Mouse (Mus musculus): ENCODE measurements at regions not wholly inside any gene's neighbourhood (a gene's known extent, or its start where the extent isn't known, plus 50 kb on each side); places are given as distances from the start of the nearest gene placed in this dataset.
A peak's percentile ranks its signal among the peaks of the same experiment; 100 is the strongest.

DNA sequence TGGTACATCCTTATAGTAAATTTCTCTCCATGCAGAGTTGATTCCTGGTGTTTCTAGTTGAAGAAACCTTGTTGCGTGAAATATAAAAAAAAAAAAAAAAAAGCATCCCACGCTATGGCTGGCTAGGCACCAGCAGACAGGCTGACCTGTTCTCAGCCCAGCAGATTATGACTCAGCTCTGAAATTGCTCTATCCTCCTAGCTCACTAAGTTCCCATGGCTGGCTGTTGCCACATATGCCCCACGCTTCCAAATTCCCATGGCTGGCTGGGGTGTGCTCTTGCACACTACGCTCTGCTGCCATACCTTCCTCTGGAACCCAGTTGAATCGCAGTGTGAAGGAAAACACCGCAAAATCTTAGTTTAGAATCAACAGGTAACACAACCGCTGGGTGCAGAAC lies 270.1 kb downstream of the Mid1ip1 start:
- DNase-seq (ENCODE audit: low read depth, low spot score): no peak

DNA sequence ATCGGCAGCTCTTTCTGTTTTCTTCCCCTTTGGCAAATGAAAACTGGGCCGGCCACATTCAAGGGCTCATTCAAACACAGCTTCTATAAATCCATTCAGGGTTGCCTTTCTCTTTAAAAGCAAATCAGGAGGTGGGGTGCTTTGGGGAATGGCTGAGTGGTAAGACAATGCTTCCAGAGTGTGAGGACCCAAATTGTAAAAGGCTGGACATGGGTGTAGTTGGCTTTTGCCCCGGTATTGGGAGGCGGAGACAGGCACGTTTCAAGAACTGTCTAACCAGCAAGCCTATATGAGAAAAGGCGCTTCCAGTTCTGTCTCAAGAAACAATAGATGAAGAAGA lies 277.0 kb downstream of the Mid1ip1 start:
- DNase-seq (ENCODE audit: low read depth, low spot score): peak; percentile 14

DNA sequence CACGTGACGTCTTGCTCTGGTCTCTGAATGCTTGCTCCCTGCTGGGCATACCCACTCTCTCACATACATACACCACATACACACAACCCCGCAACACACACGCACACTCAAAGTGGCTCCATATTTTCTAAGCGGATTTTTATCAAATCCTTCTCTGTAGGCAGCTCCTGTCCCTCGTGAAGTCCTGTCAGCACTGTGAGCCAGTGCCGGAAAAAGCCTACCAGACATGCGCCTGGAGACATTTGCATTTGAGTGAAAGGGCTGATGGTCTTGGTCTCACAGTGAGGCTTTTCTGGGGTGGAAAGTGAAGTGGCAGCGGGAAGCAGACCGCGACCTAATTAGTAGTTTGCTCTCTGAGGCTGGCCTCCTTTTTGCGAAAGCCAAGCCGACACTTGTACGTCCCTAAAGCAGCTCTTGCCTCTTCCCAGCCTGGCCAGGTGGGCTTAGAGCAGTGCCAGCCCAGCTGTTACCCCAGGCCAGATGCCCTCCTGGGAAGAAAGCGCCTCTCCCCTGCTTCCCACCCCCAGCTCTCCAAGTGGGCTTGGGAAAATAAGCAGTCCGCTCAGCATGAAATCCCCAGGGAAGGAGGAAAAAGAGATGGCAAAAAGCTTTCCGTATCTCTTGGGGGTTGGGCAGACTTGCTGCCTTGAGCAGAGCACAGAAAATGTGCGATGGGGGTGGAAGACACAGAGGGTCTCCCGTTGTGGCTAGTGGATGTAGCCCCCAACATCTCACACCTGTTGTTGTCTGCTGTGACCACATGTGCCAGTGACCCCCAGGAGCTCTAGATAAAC lies 277.6 kb downstream of the Mid1ip1 start:
- DNase-seq (ENCODE audit: low read depth, low spot score): peak; percentile 49

DNA sequence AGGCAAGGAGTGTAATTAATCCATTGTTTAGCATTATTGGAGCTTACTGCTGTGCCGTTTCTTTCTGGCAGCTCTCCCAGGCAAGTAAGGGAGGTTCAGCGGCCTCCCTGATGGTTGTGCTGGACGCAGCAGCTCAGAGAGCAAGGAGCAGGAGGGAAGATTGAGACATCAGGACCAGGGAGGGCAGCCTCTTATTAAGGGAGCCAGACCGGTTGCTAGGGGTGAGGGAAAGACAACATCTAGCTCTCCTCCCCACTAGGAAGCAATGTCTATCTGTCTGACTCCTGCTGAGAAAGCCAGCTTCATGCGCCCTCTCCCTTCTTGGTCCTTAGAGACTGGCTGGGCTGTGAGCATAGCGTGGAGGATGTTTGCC lies 278.2 kb downstream of the Mid1ip1 start:
- peak; percentile 10 for DNase-seq (ENCODE audit: low read depth, low spot score)

DNA sequence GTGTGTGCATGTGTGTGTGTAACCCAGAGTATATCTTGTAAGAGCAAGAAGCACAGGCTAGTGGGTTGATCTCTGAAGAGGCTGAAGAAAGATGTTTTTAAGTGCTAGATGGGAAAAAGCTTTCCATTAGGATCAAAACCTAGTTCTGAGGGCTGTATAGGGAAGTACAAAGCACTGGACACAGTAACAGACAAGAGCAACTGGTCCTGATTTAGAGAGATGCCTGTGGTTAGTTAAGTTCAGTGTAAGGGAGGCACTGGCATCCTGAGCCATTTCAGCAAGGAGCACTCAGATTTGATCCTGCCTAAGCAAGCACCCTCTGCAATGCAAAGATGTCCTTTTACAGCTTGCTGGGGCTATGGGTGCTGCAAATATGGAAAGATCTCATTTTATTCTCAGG lies 280.1 kb downstream of the Mid1ip1 start:
- DNase-seq (ENCODE audit: low read depth, low spot score): no peak

DNA sequence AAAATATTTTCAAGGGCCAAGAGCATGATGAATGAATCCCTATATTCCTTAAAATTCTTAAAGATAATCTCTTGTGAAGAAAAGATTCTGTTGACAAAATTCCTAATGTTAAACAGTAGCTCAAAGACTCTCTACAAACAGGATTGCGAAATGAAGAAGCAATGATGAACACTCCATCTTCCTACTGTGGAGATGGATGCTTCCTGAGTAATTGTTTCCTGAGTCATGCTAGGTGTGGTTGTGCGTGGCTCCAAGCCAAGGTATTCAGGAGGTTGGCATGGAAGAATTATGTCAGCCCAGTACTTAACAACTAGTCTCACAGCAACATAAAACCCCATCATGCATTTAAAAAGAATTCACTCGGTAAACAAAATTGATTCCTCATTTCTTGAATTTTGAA lies 286.4 kb downstream of the Mid1ip1 start:
- no peak for DNase-seq (ENCODE audit: low read depth, low spot score)

DNA sequence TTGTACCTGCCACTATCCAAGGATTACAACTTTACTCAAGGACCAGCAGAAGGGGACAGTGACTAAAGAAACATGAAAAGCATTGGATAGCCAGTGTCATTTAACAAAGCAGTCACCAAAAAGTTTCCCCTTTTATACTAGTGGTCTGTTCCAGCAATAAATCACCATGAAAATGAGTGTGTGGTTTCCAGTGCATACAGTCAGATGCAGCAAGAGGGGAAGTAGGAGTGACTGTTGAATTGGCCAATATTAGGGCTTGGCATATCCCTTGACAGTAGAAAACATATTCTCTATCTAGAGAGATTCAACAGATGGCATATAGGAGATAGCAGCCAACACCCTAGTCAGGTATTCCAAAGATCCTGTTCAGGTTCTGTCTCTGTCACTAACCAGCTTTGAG lies 259.8 kb upstream of the H2al1a start:
- no peak for DNase-seq (ENCODE audit: low read depth, low spot score)

DNA sequence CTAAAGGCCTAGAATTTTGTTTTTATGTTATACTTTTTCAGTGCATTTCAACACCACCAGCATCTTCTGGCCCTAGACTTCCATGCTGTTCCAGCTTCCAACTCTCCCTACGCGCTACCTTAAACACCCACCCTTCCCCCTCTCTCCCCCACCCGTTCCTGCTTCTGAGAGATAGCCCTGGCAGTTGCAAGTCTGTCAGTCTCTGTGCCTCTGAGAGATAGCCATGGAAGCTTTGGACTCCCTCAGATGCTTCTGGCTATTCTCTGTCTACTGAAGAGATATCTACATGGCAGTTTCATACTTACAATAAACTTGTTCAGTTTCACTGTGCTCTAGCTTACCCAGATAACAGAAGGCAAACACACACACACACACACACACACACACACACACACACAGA lies 252.3 kb upstream of the H2al1a start:
- no peak for DNase-seq (ENCODE audit: low read depth, low spot score)

DNA sequence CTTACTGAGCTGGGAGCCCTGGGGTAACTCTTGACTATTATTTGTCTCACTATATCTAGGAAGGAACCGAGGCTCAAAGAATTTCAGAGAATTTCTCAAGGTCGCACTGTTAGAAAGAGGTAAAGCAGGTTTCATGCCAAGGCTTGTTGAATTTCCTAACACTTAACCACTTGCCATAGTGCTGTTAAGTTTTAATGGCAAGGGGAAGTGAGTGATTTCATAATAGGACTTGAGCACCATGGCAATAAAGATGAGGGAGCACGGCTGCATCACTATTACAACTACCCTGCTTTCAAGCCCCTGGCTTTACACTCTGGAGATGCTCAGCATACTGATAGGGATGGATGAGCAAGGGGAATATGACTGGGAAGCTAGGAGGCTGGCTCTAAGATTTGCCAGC lies 216.9 kb upstream of the H2al1a start:
- no peak for DNase-seq (ENCODE audit: low read depth, low spot score)

DNA sequence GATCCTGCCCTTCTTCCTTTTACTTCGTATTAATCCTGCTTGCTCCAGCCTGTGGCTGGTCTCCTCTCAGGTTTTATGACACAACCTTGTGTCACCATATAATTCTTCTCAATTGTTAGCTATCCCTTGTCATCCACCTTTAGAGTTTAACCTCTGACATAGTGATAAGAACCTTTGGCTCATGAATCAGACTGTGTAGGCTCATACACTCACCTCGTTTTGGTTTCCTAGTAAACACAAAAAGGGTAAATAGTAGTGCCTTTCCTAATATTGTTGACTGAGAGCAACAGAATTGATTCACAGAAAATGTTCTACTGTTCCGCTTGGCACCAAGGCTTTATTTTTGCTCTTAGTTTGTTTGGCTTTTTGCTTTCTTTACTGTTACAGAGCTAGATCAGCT lies 216.2 kb upstream of the H2al1a start:
- no peak for DNase-seq (ENCODE audit: low read depth, low spot score)

DNA sequence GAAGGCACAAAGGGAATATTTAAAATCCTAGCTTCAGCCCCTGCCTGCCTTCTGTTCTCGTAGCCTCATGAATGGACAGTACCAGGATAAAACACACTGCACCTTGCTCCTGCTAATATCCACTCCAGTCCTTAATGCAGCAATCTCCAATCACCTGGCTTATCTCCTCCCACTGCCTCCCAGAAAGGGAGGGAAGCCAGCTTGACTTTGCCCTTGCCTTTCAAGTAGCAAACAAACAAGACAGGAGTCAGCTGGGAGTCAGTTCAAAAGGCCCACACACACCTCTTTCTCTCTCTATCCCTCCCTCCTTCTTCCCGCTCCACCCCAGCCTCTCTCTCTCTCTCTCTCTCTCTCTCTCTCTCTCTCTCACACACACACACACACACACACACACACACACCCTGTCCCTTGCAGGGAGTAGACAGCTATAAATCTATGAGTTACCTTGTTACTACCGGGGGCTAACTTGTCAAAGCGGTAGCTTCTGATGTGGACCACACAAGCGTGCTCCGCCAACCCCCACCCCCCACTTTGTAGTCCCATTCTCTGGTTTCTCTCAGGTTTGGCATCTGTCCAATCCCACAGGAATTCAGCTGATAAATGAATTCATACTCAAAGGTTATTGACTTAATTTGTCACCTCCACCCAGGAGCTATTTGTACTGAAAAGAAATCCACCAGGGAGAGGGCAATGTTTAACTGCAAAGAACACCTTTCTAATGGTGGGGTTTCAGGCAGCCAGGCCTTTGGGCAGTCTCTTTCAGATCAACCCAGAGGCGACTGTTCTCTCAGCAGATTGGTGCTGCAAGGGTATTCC lies 212.6 kb upstream of the H2al1a start:
- DNase-seq (ENCODE audit: low read depth, low spot score): no peak

DNA sequence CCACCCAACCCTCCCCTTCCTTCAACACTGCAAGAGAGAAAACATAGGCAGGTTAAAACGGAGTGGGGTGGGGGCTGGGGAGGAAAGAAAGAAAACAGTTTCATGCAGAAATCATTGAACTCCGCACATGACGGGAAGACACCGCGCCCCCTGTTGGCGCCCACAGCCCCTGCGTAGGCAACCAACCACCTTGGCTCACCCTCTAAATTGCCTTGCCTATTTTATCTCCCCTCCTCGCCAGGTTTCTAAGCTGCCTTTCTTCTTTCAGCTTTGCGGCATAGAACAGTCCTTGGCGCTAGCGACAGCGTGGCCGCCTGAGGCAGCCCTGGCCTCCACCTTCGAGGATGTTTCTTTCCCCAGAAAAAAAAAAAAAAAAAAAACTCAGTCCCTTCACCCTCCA lies 211.1 kb upstream of the H2al1a start:
- DNase-seq (ENCODE audit: low read depth, low spot score): peak; percentile 12

DNA sequence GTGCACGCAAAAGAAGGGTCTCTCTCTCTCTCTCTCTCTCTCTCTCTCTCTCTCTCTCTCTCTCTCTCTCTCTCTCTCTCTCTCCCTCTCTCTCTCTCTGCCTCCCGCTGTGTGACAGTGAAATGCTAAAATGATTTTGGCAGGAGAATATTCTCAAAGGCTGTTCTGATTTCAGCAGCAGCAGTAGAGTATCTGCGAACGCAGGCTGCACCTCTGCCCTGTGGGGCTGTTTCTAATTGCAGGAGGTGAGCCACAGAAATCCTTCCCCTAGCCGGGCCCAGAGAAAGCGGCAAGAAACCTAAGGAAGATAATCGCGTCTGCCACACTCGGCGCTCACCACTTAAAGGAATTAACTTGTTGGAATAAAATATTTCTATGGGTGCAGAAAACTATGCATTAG lies 210.6 kb upstream of the H2al1a start:
- DNase-seq (ENCODE audit: low read depth, low spot score): peak; percentile 10

DNA sequence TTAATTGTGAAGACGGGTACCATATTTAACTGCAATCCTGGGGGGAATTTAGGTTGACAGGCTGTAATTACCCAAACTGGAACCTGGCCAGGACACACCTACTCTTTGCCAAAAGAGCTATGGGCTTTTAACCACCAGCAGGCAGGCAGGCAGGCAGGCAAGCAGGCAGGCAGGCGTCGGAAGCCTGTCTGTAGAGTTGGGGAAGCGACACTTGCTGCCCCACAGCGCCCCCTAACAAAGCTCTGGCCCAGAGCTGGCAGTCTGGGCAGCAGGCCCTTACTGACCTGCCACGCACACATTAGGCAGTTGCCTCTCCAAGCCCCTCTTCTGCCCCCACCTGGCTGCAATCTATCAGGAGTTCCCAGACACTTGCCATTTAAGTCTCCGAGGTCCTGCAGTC lies 208.6 kb upstream of the H2al1a start:
- DNase-seq (ENCODE audit: low read depth, low spot score): no peak

DNA sequence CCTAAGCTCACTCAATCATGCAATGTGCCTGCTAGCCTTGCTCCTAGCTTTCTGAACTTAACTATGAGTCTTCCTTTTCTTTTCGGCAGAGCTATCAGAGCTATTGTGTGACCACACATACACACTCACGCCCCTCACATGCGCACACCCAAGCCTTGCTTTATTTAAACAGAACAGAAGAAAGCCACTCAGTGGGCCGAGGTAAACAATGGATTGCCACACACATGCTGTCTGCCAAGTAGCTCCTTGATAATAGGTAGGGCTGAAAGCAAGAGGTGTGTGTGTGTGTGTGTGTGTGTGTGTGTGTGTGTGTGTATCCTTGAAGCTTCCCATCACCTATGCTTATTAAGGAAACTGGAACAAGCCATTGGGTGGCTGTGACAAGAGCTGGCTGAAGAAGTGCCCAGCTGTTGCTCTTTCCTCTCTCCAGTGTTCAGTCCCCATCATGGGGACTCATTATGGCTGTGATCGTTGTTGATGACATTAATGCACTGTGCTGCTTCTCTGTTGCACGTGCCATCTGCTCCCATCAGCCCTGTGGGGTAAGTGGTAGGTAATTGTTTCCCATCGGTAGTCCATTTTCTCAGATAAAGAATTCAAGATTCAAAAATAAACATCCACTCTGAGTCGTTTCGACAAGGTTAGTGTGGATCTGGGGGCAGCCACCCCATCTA lies 201.3 kb upstream of the H2al1a start:
- DNase-seq (ENCODE audit: low read depth, low spot score): no peak

DNA sequence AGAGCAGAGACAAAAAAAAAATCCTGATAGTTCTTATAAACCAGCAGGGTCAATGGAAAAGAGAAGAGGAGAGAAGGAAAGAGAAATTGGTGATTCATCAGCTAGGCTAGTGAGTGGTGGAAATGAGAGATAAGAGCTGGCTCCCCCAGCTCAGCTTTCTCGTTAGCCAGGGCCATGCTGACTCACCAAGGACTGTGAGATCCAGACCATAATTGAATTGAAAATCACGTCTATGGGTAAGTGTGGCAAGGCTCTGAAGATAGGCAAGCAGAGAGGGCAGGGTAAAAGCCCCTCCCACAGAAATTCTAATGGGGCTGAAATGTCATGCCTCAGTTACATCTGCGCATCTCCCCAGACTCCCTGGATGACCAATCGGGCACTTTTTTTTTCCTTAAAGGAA lies 200.7 kb upstream of the H2al1a start:
- DNase-seq (ENCODE audit: low read depth, low spot score): no peak

DNA sequence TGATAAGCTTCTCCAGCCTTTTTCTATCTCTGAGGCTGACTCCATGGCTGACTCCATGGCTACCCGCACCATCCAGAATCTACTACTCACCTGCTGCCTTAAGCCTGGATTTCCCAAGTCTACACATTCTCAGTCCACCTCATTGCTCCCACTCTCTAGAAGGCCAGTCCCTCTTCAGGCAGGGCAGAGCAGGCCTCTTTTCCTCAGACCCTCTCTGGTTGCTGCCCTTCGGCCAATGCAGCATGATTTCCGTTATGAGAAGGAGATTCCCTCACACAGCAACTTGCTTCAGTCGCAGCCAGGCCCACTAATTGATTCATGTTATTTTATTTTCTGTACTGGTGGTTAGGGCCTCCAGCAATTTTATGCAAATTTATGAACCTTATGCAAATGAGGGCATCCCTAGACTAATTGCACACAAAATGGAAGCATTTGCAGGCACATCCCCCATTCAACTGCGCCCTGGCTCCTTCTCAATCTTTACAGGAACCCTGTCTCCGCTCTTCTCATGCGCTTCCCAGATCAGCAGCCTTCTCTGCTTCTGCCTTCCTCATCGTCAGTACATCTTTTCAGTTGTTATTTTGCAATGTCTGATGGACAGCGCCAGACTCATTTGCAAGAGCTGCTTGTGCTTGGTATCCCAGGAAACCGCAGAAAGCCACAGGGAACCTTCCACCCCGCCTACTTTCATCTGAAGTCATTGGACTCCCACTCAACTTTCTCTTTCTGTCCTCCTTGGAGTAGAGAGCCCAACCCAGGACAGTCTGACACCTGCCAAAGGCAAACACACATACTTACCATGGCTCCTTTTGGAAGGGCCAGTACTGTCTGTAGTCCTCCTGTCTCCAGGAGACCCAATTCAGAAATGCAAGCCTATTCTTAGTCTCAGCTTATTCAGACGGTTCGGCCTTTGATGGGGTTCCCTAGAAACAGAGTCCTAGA lies 199.6 kb upstream of the H2al1a start:
- DNase-seq (ENCODE audit: low read depth, low spot score): no peak

DNA sequence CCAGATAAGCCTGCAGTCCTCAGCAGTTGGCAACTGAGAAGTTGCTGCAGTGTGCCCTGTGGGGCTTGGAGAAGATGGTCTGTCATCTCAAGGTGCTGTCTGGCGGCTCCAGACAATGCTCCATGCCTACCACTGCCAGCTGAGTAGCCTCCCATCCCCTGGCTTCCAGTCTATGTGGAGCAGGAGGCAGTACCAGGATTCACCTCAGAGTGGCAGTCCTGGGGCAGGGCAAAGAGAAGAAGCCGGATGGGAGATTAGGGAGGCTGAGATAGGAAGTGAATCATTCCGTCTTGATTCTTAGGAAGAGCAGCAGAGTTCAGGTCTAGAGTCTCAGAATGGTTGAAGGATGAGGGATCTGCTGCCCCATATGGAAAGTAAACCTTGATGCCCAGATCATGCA lies 198.1 kb upstream of the H2al1a start:
- DNase-seq (ENCODE audit: low read depth, low spot score): no peak

DNA sequence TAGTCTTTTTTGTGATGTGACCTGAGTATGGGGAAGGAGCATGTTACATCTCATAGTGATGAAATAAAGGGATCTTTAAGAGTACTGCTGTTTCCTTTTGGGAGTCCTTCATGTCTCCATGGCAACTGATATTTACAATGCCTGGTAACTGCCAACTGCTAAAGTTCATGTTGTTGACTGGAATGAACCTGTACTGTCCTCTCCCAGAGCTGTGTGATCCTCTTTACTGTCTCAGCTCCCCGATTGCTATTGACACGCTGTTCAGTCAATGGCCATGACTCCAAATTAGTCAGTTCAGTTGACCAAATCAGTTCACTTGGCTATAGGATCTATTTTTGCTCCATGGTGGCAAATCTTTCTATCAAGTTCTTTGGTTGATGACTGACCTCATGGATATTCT lies 167.8 kb upstream of the H2al1a start:
- DNase-seq (ENCODE audit: low read depth, low spot score): no peak

DNA sequence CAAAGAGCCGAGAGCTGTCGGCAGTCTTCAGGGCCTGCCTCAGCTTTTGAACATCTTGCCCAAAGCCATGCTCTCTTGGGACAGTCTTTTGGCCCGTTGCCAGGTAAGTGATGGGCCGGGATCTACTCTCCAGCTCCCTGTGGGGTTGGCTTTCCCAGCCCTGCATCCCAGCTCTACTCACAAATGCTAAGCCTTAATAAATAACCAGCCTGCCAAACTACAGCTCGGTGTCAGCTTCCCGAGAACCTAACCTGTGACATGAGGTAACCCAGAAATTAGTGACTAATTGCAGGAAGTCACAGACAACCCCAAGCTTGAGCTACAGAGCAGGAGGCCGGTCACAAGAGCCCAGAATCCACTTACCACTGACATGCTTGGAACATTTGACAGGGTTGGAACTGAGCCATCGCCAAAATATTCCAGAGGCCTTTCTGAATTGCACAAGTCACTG lies 159.1 kb upstream of the H2al1a start:
- DNase-seq (ENCODE audit: low read depth, low spot score): no peak

DNA sequence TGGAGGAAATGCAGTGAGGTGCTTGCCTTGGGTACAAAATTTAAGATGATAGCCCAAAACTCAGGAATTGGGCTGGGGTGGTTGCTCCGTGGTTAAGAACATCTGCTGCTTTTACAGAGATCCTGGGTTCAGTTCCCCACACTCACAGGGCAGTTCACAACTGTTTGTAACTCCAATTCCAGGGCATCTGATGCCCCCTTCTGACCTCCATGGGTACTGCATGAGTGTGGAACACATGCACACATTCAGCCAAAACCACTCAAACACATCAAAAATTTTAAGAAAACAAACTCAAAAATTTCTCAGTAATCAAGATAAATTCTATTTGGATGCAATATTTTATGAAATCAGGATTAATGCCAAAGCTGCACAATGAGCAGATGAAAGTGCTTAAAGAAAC lies 157.8 kb upstream of the H2al1a start:
- no peak for DNase-seq (ENCODE audit: low read depth, low spot score)

DNA sequence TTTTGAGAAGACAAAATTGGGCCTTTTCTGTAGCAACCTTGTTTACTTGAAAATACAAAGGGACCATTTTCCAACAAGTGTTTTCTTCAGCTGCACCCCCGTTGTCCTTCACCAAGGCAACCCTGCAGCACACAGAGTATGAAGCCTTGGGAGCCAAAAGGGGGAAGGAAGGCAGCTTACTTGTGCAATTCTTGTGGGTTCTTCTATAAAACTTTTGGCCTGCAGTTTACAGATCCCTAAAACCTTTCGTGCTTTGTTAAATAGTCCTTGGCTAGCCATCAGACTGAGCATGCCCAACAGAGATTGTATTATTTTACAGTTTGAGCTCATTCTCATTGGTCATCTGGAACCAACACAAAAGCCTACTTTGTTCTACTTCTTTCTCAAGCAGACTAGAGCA lies 140.6 kb upstream of the H2al1a start:
- DNase-seq (ENCODE audit: low read depth, low spot score): peak; percentile 22
